Mouse (Mus musculus): Measurements from ENCODE around the gene Slc39a7.

The Slc39a7 gene

DNA sequence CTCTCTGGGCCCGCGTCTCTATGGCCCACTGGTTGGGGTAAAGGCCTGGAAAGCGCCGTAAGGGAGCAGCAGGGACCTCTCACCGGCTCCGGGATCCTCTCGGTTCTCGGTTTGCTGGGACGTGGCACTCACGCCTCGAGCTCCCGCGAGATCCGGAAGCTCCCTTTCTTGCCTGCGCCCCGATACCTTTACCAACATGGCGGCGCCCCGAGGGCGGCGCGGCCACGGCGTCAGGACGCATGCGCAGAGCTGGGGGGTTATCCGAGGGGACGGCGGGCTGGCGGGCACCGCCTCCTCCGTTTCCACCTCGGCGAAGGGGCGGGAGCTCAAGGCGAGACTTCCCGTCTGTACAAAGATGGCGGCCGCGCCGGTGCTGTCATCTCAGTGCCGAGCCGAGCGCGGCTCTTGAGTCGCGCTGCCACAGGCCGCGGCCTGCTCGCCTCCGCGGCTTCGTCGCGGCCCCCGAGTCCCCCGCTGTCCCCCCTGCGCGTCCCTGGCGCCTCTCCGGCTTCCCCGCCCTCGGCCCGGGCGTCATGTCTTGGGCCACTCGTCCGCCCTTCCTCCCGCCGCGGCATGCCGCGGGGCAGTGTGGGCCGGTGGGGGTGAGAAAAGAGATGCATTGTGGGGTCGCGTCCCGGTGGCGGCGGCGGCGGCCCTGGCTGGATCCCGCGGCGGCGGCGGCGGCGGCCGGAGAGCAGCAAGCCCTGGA, at the start of gene Slc39a7, which contains the start of gene Rxrb:
Slc39a7 (minus strand) TSS at position 218 of the 709 bp plus-strand sequence.
Rxrb (plus strand) TSS at position 348 of the 709 bp plus-strand sequence.
- DNase-seq: peak; percentile 97 to 99

DNA sequence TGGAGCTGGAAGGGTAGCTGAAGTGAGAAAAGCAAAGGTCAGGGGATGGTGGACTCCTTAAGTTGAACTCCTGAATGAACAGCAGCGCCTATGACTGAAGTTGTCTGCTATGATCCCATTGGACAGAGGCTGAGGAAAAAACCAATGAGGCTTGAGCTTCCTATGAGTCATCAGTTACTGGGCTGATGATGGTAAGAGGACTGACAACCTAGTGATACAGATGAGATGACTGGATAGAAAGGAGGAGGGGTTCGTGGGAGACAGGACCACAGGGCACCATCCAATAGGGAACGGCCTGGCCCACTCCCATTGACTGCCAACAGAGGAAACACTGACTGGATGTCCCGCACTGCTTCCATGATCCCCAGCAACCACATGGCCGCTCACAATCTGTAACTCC, 48.1 kb upstream of the Slc39a7 start:
- peak; percentile 13 to 67 for DNase-seq

DNA sequence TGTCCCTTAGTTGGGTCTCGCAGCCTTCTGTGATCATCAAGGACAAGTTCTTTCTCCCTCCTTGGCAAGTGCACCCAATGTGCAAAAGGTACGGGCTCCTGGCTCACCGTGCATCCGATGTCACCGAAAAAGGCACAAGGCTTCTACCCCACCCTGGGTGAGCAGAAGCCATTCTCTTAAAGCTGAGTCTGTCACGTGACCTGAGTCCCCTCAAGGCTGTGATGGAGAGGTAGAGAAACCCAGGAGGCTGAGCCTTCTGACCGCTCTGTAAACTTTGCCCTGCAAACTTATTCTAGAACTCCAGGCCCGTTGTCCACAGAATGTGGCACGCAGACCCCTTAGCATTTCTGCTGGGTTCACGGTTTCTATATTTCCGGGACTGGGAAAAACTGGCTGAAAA, 47.5 kb upstream of the Slc39a7 start:
- no peak for DNase-seq

DNA sequence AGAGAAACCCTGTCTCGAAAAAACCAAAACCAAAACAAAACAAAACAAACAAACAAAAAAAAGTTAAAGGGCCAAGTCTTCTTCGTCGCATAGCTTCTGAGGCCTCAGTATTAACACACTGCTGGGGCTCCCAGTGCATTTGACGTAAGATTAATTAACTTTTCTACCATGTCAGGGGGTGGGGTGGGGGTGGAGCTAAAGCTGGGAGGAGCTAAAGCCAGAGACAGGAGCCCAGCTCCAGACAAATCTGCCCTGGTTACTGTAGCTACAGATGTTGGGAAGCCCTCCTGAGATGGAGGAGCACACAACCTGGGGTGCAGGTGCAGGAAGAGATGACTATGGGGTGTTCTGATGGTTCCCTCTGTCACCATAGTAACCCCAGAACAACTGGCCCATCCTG, 46.7 kb upstream of the Slc39a7 start:
- DNase-seq: peak in 1 of 2 experiments; percentile 19

- DNase-seq: peak; percentile 79 to 88
Observed at GRCm38 (mm10) chr17:34077549-34077948, 46.1 kb upstream of the Slc39a7 start.

- DNase-seq: peak; percentile 75 to 91
Observed at GRCm38 (mm10) chr17:34075271-34075670, 43.8 kb upstream of the Slc39a7 start.

GRCm38 (mm10) chr17:34072091-34072490, 40.6 kb upstream of the Slc39a7 start:
- no peak for DNase-seq

GRCm38 (mm10) chr17:34068864-34069263, 37.4 kb upstream of the Slc39a7 start:
- DNase-seq: no peak

GRCm38 (mm10) chr17:34057224-34057623, 25.7 kb upstream of the Slc39a7 start:
- no peak for DNase-seq

- no peak for DNase-seq
Observed at GRCm38 (mm10) chr17:34047404-34048050, 16.0 kb upstream of the Slc39a7 start.

GRCm38 (mm10) chr17:34045941-34046340, 14.5 kb upstream of the Slc39a7 start:
- DNase-seq: no peak

DNA sequence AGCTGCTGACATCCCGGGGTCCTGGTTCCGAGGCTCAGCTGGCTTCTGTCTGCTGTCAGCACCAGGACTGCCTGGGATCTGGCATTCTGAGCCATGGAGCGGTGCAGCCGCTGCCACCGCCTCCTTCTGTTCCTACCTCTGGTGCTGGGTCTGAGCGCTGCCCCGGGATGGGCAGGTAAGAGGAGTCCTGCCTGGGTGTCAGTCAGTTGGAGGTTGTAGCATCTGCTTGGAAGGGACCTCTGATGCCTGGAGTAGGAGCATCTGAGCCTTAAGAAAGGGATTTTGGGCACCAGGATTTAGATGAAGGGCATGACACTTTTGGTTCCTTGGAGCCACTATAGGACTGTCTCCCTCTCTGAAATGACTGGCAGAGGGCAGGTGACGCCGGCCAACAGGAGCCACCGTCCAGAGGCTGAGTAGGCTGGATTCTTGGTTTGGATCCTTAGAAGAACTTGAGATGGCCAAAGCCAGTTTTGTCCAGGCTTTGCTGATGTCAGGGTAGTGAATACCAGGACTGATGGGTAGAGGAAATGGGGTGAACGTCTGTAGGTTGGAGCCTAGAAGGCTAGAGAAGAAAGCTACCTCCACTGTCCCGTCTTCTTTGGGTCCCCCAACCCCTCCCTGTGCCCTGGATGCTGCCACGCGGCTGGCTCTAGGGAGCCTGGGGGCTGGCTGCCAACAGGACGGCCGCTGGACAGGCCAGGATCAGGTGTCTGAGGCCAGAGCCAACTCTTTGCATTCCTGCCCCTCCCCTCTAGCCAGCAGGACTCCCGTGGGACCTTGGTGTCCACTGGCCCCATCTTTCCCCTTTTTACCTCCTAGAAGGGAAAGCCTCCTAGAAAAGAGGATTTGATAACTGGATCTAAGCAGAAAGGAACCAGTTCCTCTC, 8.3 kb upstream of the Slc39a7 start:
- peak in 1 of 2 experiments; percentile 42 for DNase-seq

DNA sequence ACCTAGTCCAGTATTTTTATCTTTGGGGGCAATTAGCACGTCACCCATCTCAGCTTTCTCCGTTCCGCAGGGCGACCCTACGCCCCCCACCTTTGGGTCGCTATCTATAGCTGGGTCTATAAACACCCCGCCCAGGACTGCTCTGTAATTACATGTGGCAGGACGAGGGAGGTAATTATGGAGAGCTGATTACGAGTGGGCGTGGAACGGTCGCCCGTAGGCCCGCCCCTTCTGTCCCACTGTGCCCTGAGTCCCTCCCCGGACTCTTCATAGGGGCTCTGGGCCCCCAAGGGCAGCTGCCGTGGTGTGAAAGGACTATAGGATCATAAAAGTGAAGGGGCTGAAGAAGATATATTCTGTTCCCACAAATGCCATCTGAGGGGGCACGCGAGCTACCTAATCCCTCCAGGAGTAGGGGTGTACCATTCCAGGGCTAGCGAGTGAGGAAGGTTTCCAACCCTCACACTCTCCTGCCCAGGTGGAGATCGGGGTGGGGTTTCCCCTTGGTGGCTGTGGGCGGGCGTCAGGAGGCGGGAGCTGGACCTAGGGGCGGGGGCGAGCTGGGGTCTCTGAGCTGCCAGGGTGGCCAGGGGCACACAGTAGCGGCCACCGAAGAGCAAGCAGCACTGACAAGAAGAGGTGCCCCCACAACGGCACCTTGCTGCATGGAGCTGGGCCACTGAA, 7.5 kb upstream of the Slc39a7 start, which contains the start of gene Col11a2:
Col11a2 (plus strand) TSS at position 560 of the 684 bp plus-strand sequence.
- no peak for DNase-seq

GRCm38 (mm10) chr17:34038440-34038839, 7.0 kb upstream of the Slc39a7 start:
- DNase-seq: no peak

DNA sequence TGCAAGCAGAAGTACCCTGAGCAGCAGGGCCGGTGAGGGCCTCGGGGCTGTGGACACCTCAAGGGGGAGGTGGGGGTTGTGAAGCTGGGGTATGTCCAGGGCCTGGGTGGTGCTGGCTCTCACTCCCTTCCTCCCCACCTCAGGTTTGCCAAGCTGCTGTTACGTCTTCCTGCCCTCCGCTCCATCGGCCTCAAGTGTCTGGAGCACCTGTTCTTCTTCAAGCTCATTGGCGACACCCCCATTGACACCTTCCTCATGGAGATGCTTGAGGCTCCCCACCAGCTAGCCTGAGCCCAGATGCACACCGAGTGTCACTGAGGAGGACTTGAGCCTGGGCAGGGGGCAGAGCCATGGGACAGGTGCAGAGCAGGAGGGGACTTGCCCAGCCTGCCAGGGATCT, 5.8 kb upstream of the Slc39a7 start:
- no peak for DNase-seq

- peak; percentile 74 to 87 for DNase-seq
Observed at GRCm38 (mm10) chr17:34036647-34037046, 5.2 kb upstream of the Slc39a7 start.

DNA sequence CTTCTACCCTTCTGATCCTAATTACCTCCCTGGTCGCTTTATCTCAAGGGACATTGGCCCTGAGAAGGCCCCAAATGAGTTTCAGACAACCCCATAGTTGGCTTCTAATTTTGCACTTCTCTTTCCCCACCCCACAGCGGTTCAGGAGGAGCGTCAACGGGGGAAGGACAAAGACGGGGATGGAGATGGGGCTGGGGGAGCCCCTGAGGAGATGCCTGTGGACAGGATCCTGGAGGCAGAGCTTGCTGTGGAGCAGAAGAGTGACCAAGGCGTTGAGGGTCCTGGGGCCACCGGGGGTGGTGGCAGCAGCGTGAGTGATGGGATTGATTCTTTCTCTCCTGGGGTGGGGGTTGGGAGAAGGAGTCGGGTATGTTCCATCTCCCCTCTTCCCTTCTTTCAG, 4.0 kb upstream of the Slc39a7 start:
- peak in 1 of 2 experiments; percentile 0 for DNase-seq

GRCm38 (mm10) chr17:34034064-34034463, 2.6 kb upstream of the Slc39a7 start:
- DNase-seq: peak; percentile 53 to 81

DNA sequence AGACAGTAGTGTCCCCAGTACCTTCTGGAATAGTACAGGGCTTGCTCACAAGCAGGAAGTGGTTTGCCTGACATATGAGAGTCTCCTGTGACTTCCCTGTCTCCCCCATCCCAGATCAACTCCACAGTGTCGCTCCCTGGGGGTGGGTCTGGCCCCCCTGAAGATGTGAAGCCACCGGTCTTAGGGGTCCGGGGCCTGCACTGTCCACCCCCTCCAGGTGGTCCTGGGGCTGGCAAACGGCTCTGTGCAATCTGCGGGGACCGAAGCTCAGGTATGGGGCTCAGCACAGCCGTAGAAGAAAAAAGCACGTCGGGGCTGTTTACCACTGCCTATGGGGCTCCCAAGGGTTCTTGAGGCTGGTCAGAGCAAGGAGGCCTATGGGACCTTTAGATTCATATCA, 2.0 kb upstream of the Slc39a7 start:
- DNase-seq: peak in 1 of 2 experiments; percentile 1

DNA sequence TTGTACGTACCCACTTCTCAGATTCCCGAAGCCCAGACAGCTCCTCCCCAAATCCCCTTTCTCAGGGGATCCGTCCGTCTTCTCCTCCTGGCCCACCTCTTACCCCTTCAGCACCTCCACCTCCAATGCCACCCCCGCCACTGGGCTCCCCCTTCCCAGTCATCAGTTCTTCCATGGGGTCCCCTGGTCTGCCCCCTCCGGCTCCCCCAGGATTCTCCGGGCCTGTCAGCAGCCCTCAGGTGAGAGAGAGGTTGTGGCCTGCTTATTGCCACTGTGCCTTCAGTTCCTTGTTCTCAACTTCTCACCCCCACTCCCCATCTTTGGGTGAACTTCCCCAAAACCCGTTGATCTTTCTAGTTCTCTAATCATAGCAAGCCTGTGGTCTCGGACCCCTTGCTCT, 1.3 kb upstream of the Slc39a7 start:
- DNase-seq: peak in 1 of 2 experiments; percentile 19

DNA sequence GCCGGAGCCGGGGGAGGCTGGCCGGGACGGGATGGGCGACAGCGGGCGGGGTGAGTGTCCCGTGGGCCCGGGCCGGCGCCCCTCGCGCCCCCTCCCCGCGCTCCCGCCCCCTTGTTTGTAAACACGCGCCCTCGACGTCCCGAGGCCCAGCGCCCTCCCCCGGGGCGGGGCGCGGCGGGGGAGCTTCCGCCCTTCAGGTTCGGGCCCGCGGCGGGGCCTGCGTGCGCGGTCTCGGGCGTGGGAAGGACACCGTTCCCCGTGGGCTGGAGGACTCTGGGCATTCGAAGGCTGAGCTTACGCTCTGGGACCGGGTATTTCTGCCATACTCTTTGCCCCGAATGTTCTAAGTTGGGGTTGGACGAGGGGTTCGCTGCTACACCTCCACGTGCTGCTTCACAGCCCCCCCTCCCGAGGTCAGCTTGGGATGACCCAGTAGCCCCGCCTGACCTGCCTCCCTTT, 721 bp upstream of the Slc39a7 start:
- peak; percentile 70 to 86 for DNase-seq

DNA sequence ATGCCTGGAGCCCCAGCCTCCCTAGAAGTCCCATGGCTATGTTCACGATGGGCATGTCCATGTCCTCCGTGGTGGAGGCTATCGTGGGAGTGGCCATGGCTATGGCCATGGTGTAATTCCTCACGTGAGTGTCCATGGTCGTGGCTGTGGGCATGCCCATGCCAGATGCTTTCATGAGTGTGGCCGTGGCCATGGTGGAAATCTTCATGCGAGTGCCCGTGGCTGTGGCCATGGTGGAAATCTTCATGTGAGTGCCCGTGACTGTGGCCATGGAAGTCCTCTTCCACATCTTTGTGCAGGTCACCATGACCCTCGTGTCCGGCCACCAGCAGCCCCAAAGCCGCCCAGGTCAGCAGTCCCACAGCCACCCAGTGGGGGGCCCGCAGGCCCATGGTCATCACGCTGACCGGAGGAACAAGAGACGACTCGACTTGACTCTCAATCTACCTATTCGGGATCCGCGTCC, 588 bp downstream of the Slc39a7 start:
- DNase-seq: peak in 1 of 2 experiments; percentile 8
